Mouse (Mus musculus) liver, adult 2 months (tissue): ENCODE measurements around the gene Numbl. TPM values are rescaled to one million over a fixed set of nuclear protein-coding genes. Genes with fewer than 3 reads are reported as not detected.
A peak's percentile ranks its signal among the peaks of the same experiment; 100 is the strongest.

ENCODE experiments used
- DNase-seq: peaks from one replicate; pipeline ENCODE4 v3.0.0-alpha.2; 2011; ENCODE audit warnings: low read depth, low spot score; ENCODE audit errors: extremely low read depth
- H3K27ac ChIP-seq: fragments of 200-500 bp; replicated peaks from 2 replicates; pipeline ENCODE4 v1.5.1; 2012; ENCODE audit warnings: low read depth, mild to moderate bottlenecking, control low read depth, inconsistent platforms, low read length; ENCODE audit not compliant: insufficient read depth
- H3K27me3 ChIP-seq: fragments of 200-500 bp; 2 replicates; pipeline ENCODE4 v1.6.1; 2012; ENCODE audit warnings: mild to moderate bottlenecking, moderate library complexity, low read length, inconsistent platforms; ENCODE audit not compliant: control insufficient read depth, insufficient read depth
- H3K36me3 ChIP-seq: fragments of 200-500 bp; 2 replicates; pipeline ENCODE4 v1.6.1; 2012; ENCODE audit warnings: low read length, inconsistent platforms; ENCODE audit not compliant: control insufficient read depth, insufficient read depth
- H3K4me1 ChIP-seq: fragments of 200-500 bp; 2 replicates; pipeline ENCODE4 v1.6.1; 2011; ENCODE audit warnings: low read length; ENCODE audit not compliant: control insufficient read depth, insufficient read depth
- H3K4me3 ChIP-seq: fragments of 200-500 bp; 2 replicates; pipeline ENCODE4 v1.5.1; 2011; ENCODE audit warnings: low read depth, mild to moderate bottlenecking, control low read depth, low read length, moderate library complexity; ENCODE audit not compliant: insufficient read depth
- H3K79me2 ChIP-seq: fragments of 200-500 bp; 2 replicates; pipeline ENCODE4 v1.6.1; 2012; ENCODE audit warnings: inconsistent platforms, mild to moderate bottlenecking, low read length, moderate library complexity; ENCODE audit not compliant: control insufficient read depth, insufficient read depth
- H3K9ac ChIP-seq: fragments of 200-500 bp; 2 replicates; pipeline ENCODE4 v1.6.1; 2012; ENCODE audit warnings: low read depth, mild to moderate bottlenecking, control low read depth, inconsistent platforms, low read length
- CTCF ChIP-seq: fragments of 200-500 bp; IDR thresholded peaks from 2 replicates; pipeline ENCODE4 v1.5.1; 2011; ENCODE audit warnings: low read depth, low read length, control low read depth
- POLR2A ChIP-seq: fragments of 200-500 bp; IDR thresholded peaks from 2 replicates; pipeline ENCODE4 v1.6.1; 2011; ENCODE audit warnings: low read length, control low read depth; ENCODE audit not compliant: insufficient read depth; ENCODE audit errors: extremely low read depth
- WGBS: fragments of 180-500 bp; shearing (Covaris S2); methylation state at CpG from one replicate; pipeline ENCODE4 v1.1.7; 2018; 5-methylcytosine and 5-hydroxymethylcytosine counted together
- polyA plus RNA-seq: library from polyadenylated mRNA; depleted of rRNA; stranded (reverse); fragments of >200 nt; gene quantifications from 2 replicates; pipeline ENCODE4 v1.2.3, GENCODE M21; 2012; rRNA removed
- total RNA-seq: library from RNA; depleted of rRNA; stranded (reverse); fragments of >200 nt; gene quantifications from 2 replicates; pipeline ENCODE4 v1.2.3, GENCODE M21; 2014; rRNA removed

The Numbl gene
- total RNA-seq (0.46 and 0.74 TPM in 2 replicates), polyA plus RNA-seq (0.62 and 1.5 TPM in 2 replicates)

DNA sequence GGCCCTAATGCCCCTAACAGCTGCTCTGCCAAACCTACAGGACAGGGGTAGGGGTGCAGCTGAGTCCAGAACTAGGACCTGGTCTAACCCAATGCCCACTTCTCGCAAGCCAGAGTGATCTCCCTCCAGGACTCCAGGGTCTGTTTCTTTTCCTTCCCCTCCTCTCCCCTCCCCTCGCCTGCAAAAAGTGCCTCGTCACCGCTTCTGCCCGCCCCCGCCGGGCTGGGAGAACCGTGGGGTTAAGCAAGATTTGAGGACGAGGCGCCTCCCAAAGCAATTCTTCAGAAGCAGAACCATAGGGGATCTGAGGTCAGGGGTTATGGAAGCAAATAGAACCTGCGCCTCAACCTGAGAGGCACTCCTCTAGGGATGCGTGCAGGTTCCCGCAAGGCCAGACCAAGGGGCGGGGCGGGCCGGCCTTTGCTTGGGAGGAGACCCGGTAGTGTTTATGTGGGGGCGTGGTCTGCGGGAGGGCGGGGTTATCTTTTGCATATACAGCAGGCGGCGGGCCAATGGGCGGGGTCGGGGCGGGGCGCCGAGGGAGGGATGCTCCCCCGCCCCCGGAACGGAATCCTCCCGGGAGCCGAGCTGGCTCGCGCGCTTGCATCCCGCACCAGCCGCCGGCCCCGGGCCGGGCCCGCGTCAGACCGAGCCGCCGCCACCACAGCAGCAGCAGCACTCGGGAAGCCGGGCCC is at the start of gene Numbl:
Numbl (plus strand) TSS at position 229 of the 695 bp plus-strand sequence.
- H3K9ac ChIP-seq = peak within 1 kb of the TSS; percentile 66
- WGBS = under 1% methylated on average over 46 of the region's 47 CpGs
- no peaks in the 10 kb centered on the region for H3K27me3 ChIP-seq
- peak; percentile 64 for DNase-seq
- H3K4me1 ChIP-seq = peaks cover 8% of the 10 kb centered on the region
- H3K36me3 ChIP-seq = no peaks in the 10 kb centered on the region
- no peaks in the 10 kb centered on the region for H3K79me2 ChIP-seq
- no peak for TF ChIP-seq CTCF
- no peak for TF ChIP-seq POLR2A
- H3K27ac ChIP-seq = peak within 1 kb of the TSS; percentile 70
- peak within 1 kb of the TSS; percentile 58 for H3K4me3 ChIP-seq

DNA sequence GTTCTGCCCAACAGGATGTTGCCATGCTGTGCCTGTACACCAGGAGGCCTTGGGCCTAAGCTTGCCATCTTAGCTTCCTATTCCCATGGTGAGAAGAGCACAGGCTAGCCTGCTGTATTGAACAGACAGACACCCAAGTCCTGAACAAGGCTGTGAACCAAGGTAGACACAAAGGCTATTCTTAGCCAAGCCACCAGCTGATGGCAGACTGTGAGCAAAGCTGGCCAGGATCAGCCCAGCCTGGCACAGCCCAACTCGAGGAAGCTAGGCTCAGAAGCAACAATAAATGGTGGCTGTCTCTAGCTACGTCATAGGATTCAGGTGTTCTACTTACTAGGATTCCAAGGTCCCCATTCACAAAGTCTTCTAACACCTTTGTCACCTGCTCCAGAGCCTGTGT is 45.6 kb upstream of the Numbl start:
- Histone ChIP-seq H3K79me2 (no peaks in the 10 kb centered on the region), H3K4me3 (no peak overlapping the region), H3K36me3 (peaks cover 23% of the 10 kb centered on the region), H3K27ac (no peak overlapping the region), H3K27me3 (no peaks in the 10 kb centered on the region), H3K4me1 (no peaks in the 10 kb centered on the region), H3K9ac (no peak overlapping the region)
- TF ChIP-seq CTCF (no peak), POLR2A (no peak)
- no peak for DNase-seq
- WGBS = 91% methylated on average over 2 of the region's 2 CpGs

DNA sequence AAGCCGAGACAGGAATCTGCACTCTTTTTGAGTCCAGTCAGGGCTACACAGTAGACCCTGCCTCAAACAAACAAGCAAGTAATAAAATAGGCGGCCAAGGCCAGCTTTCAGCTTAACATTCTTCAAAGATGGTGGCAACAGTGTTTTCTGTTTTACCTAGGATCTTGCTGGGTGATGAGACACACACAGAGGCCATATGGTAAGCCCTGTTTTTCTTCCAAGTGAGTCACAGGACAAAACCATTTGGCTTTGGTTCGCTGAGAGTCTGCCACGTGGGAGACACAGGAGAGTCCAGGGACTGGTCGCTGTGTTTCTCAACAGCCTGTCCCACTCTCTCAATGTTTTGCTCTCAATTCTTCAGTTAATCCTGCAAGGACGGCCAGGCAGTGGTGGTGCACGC is 39.6 kb upstream of the Numbl start:
- Histone ChIP-seq H3K27me3 (no peaks in the 10 kb centered on the region), H3K27ac (no peak overlapping the region), H3K36me3 (peaks cover 20% of the 10 kb centered on the region), H3K9ac (no peak overlapping the region), H3K4me3 (no peak overlapping the region), H3K4me1 (peaks cover 5% of the 10 kb centered on the region; the same call in 1 of the 2 replicates), H3K79me2 (peaks cover 5% of the 10 kb centered on the region; the same call in 1 of the 2 replicates)
- no peak for TF ChIP-seq CTCF
- TF ChIP-seq POLR2A = no peak
- no peak for DNase-seq
- 72% methylated on average over 7 of the region's 7 CpGs for WGBS

DNA sequence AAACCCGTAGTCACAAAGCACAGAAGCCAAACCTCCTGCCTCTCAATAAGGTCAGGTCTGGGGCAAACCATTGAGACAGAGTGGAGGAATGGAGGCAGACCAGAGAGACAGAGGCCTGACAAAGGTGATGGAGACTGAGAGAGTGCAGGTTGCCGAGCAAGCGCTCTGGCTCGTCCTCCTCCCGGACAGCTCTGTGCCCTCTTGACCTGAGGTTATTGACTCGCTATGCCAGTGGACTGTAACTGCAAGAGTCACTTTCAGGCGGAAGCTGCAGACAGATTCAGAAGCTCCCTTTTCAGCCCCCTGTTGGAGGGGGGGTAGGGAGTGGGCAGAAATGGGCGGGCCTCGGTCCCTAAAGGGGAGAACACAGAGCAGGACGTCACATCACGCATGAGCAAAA is 38.3 kb upstream of the Numbl start:
- 28% methylated on average over 11 of the region's 11 CpGs for WGBS
- no peak for TF ChIP-seq CTCF
- TF ChIP-seq POLR2A = no peak
- H3K27me3 ChIP-seq = no peaks in the 10 kb centered on the region
- H3K4me3 ChIP-seq = no peak overlapping the region
- H3K79me2 ChIP-seq = peaks cover 15% of the 10 kb centered on the region
- no peak overlapping the region for H3K9ac ChIP-seq
- DNase-seq = peak; percentile 68
- peaks cover 9% of the 10 kb centered on the region; the same call in 1 of the 2 replicates for H3K4me1 ChIP-seq
- no peak overlapping the region for H3K27ac ChIP-seq
- H3K36me3 ChIP-seq = peaks cover 13% of the 10 kb centered on the region

DNA sequence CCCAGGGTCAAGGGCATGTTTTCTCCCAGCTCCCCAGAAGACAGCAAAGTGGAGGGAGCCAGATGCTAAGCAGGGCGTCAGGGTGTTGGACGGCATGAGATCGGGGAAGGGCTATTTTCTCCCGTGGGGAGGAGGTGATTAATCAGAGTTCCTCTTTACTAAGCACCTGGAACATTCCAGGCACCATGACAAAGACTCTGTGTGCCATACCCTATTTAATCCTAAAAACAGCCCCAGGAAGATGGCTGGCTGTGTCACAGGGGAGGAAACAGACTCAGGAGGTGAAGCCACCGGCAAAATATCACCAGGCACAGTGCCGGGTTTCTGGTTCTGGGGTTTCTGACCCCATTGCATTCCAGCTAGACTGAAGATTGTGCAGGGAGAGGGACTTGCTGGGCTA is 36.3 kb upstream of the Numbl start:
- no peak for DNase-seq
- no peak for TF ChIP-seq CTCF
- no peak for TF ChIP-seq POLR2A
- Histone ChIP-seq H3K27me3 (no peaks in the 10 kb centered on the region), H3K9ac (no peak overlapping the region), H3K79me2 (peaks cover 30% of the 10 kb centered on the region), H3K4me3 (no peak overlapping the region), H3K4me1 (peaks cover 21% of the 10 kb centered on the region), H3K27ac (no peak overlapping the region), H3K36me3 (peaks cover 4% of the 10 kb centered on the region)
- WGBS = 75% methylated on average over 6 of the region's 6 CpGs

DNA sequence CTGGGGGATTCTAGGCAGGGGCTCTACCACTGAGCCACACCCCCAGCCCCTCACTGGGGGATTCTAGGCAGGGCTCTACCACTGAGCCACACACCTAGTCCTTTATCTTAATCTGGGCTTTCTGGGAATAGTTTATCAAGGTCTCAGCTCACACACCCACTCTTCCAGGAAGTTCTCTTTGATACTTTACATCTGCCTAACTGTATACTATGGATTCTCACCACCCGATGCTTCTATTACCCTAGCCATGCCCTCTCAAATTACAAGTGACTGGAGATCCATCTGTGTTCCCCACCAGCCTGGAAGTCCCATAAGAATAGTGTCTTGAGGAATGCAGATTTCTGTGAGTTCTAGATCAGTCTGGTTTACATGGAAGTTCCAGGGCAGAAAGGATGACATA is 35.7 kb upstream of the Numbl start:
- Histone ChIP-seq H3K9ac (no peak overlapping the region), H3K79me2 (peaks cover 36% of the 10 kb centered on the region), H3K4me3 (no peak overlapping the region), H3K36me3 (peaks cover 4% of the 10 kb centered on the region), H3K4me1 (peaks cover 27% of the 10 kb centered on the region), H3K27ac (no peak overlapping the region), H3K27me3 (no peaks in the 10 kb centered on the region)
- no peak for DNase-seq
- TF ChIP-seq POLR2A (no peak), CTCF (no peak)
- 82% methylated on average over 1 of the region's 1 CpGs for WGBS
